Mouse (Mus musculus): ENCODE data around the gene Gnb3.

DNA sequence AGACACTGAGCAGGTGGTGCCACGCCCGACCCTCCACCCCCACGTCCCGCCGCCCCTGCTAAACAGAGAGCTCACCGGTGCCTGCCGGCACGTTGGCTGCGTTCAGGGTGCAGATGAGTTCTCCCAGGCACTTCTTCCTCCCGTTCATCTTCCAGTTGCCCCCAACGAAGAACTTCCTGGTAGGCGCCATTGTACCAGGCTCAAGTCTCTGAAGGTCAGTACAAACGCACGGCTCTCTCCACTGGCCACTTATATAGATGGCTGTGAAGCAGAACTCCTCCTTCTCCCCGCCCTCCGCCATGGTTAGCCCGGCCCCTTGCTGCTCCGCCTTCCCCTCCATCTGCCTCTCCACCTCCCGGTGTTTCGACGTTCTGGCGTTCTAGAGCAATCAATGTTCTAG is 26.1 kb downstream of the Gnb3 start, which contains the start of gene Tpi1:
- TF ChIP-seq CTCF (IDR thresholded peaks at IDR 0.05; ENCODE audit: low read depth) (no peak), EP300 (IDR thresholded peaks at IDR 0.05; ENCODE audit: low read depth) (no peak)
